Mouse (Mus musculus): Measurements from ENCODE around the gene Zfp62. TPM values are rescaled to one million over a fixed set of nuclear protein-coding genes. Genes with fewer than 3 reads are reported as not detected.
A peak's percentile ranks its signal among the peaks of the same experiment; 100 is the strongest.

The Zfp62 gene
- polyA plus RNA-seq, 1 experiment from 2014 or later, result 66.1 TPM

DNA sequence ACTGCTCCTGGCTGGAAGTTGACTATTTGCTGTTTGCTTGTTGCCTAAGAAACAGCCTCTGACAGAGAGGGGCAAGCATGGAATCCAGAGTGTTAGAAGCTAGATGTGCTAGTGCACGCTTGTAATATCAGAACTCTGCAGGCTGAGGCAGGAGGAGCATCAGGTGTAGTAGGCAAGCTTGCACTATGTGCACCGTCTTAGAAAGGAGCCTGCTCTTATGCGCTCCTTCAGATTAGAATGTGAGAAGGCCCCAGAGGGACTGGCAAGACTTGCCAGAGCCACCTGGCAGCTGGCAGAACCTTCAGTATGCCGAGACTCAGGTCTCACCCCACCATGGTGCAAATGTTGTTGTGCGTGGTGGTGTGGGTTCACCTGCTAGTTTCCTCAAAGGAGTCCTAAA, 49.0 kb downstream of the Zfp62 start:
- no peaks in the 10 kb centered on the region for H3K4me1 ChIP-seq (ENCODE audit: control insufficient read depth, insufficient read depth, low read length)
- H3K4me3 ChIP-seq (ENCODE audit: low read depth, low read length), result no peak overlapping the region
- no peaks in the 10 kb centered on the region for H3K9me3 ChIP-seq (replicated peaks; ENCODE audit: control insufficient read depth, low read length)
- H3K27ac ChIP-seq (replicated peaks; ENCODE audit: low read depth, low read length), result no peak overlapping the region
- no peak overlapping the region for H3K4me2 ChIP-seq (ENCODE audit: low read depth, low read length)
- DNase-seq (ENCODE audit: low spot score) (no peak), ATAC-seq (replicated peaks; ENCODE audit: insufficient number of reproducible peaks, low FRiP score, low TSS enrichment, low read depth) (no peak)
- 89% methylated on average over 5 of the region's 5 CpGs for WGBS
- H3K27me3 ChIP-seq (ENCODE audit: control insufficient read depth, insufficient read depth, low read length), result no peaks in the 10 kb centered on the region
- H3K9ac ChIP-seq (replicated peaks; ENCODE audit: low read length), result no peak overlapping the region
- H3K36me3 ChIP-seq (replicated peaks; ENCODE audit: control insufficient read depth, insufficient read depth, low read depth, low read length), result peaks cover 3% of the 10 kb centered on the region

- no peak overlapping the region for H3K27ac ChIP-seq (replicated peaks; ENCODE audit: low read depth, low read length)
- no peaks in the 10 kb centered on the region for H3K27me3 ChIP-seq (ENCODE audit: control insufficient read depth, insufficient read depth, low read length)
- H3K9me3 ChIP-seq (replicated peaks; ENCODE audit: control insufficient read depth, low read length), result no peaks in the 10 kb centered on the region
- WGBS, result 94% methylated on average over 6 of the region's 6 CpGs
- no peak for ATAC-seq (replicated peaks; ENCODE audit: insufficient number of reproducible peaks, low FRiP score, low TSS enrichment, low read depth)
- H3K9ac ChIP-seq (replicated peaks; ENCODE audit: low read length), result no peak overlapping the region
- no peak overlapping the region for H3K4me3 ChIP-seq (ENCODE audit: low read depth, low read length)
- H3K4me1 ChIP-seq (ENCODE audit: control insufficient read depth, insufficient read depth, low read length), result no peaks in the 10 kb centered on the region
- no peak for DNase-seq (ENCODE audit: low spot score)
- peaks cover 3% of the 10 kb centered on the region for H3K36me3 ChIP-seq (replicated peaks; ENCODE audit: control insufficient read depth, insufficient read depth, low read depth, low read length)
- H3K4me2 ChIP-seq (ENCODE audit: low read depth, low read length), result no peak overlapping the region
These were observed 49.9 kb downstream of the Zfp62 start for GRCm38 (mm10) chr11:49253035-49253434.

DNA sequence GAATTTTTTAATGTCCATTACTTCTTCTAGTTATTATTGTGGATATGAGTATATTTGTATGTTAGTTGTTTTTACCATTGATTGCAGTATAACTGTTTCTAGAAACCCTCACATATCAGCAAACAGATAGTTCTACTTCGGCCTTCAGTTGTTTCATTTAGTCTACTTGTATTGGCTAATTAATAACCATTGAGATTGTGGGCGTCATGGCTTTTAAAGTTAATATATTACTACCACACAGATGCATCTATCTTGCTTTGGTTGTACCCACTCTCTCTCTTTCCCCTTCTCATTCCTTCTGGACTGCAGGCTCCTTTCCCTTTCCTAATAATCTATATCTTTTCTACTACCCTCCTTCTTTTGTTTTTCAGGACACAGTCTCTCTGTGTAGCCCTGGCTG, 56.2 kb downstream of the Zfp62 start:
- no peaks in the 10 kb centered on the region; the same call in 1 of the 2 replicates for H3K36me3 ChIP-seq (replicated peaks; ENCODE audit: control insufficient read depth, insufficient read depth, low read depth, low read length)
- 91% methylated on average over 2 of the region's 2 CpGs for WGBS
- no peak overlapping the region for H3K27ac ChIP-seq (replicated peaks; ENCODE audit: low read depth, low read length)
- H3K27me3 ChIP-seq (ENCODE audit: control insufficient read depth, insufficient read depth, low read length), result no peaks in the 10 kb centered on the region
- ATAC-seq (replicated peaks; ENCODE audit: insufficient number of reproducible peaks, low FRiP score, low TSS enrichment, low read depth) (no peak), DNase-seq (ENCODE audit: low spot score) (no peak)
- H3K9me3 ChIP-seq (replicated peaks; ENCODE audit: control insufficient read depth, low read length), result no peaks in the 10 kb centered on the region
- H3K4me3 ChIP-seq (ENCODE audit: low read depth, low read length), result no peak overlapping the region
- H3K4me1 ChIP-seq (ENCODE audit: control insufficient read depth, insufficient read depth, low read length), result no peaks in the 10 kb centered on the region
- no peak overlapping the region for H3K9ac ChIP-seq (replicated peaks; ENCODE audit: low read length)
- no peak overlapping the region for H3K4me2 ChIP-seq (ENCODE audit: low read depth, low read length)

GRCm38 (mm10) chr11:49259829-49260228, 56.7 kb downstream of the Zfp62 start:
- 83% methylated on average over 1 of the region's 1 CpGs for WGBS
- H3K36me3 ChIP-seq (replicated peaks; ENCODE audit: control insufficient read depth, insufficient read depth, low read depth, low read length), result no peaks in the 10 kb centered on the region; the same call in 1 of the 2 replicates
- no peak for DNase-seq (ENCODE audit: low spot score)

DNA sequence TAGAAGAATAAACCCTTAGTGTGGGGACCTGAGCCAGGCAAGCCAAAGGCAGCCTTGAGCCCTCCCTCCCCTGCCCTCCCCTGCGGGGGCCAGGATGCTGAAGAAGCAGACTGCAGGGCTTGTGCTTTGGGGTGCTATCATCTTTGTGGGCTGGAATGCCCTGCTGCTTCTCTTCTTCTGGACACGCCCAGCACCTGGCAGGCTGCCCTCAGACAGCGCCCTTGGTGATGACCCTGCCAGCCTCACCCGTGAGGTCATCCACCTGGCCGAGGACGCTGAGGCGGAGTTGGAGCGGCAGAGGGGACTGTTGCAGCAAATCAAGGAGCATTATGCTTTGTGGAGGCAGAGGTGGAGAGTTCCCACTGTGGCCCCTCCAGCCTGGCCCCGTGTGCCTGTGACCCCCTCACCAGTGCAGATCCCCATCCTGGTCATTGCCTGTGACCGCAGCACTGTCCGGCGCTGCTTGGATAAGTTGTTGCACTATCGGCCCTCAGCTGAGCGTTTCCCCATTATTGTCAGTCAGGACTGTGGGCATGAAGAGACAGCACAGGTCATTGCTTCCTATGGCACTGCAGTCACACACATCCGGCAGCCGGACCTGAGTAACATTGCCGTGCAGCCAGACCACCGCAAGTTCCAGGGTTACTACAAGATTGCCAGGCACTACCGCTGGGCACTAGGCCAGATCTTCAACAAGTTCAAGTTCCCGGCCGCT, 57.7 kb downstream of the Zfp62 start:
- Histone ChIP-seq H3K27me3 (ENCODE audit: control insufficient read depth, insufficient read depth, low read length) (no peaks in the 10 kb centered on the region), H3K9me3 (replicated peaks; ENCODE audit: control insufficient read depth, low read length) (no peaks in the 10 kb centered on the region), H3K9ac (replicated peaks; ENCODE audit: low read length) (no peak overlapping the region), H3K4me2 (ENCODE audit: low read depth, low read length) (no peak overlapping the region), H3K4me3 (ENCODE audit: low read depth, low read length) (no peak overlapping the region), H3K27ac (replicated peaks; ENCODE audit: low read depth, low read length) (no peak overlapping the region), H3K4me1 (ENCODE audit: control insufficient read depth, insufficient read depth, low read length) (no peaks in the 10 kb centered on the region), H3K36me3 (replicated peaks; ENCODE audit: control insufficient read depth, insufficient read depth, low read depth, low read length) (no peaks in the 10 kb centered on the region; the same call in 1 of the 2 replicates)
- no peak for ATAC-seq (replicated peaks; ENCODE audit: insufficient number of reproducible peaks, low FRiP score, low TSS enrichment, low read depth)
- DNase-seq (ENCODE audit: low spot score), result no peak
- 95% methylated on average over 20 of the region's 21 CpGs for WGBS

More at GRCm38 (mm10) chr11:49259829-49260228, 56.7 kb downstream of the Zfp62 start:
- no peak for ATAC-seq (replicated peaks; ENCODE audit: insufficient number of reproducible peaks, low FRiP score, low TSS enrichment, low read depth)
- H3K27ac ChIP-seq (replicated peaks; ENCODE audit: low read depth, low read length), result no peak overlapping the region
- H3K27me3 ChIP-seq (ENCODE audit: control insufficient read depth, insufficient read depth, low read length), result no peaks in the 10 kb centered on the region
- H3K4me1 ChIP-seq (ENCODE audit: control insufficient read depth, insufficient read depth, low read length), result no peaks in the 10 kb centered on the region
- no peak overlapping the region for H3K9ac ChIP-seq (replicated peaks; ENCODE audit: low read length)
- H3K4me3 ChIP-seq (ENCODE audit: low read depth, low read length), result no peak overlapping the region
- no peak overlapping the region for H3K4me2 ChIP-seq (ENCODE audit: low read depth, low read length)
- H3K9me3 ChIP-seq (replicated peaks; ENCODE audit: control insufficient read depth, low read length), result no peaks in the 10 kb centered on the region

GRCm38 (mm10) chr11:49261313-49261855, 58.3 kb downstream of the Zfp62 start:
- Histone ChIP-seq H3K9me3 (replicated peaks; ENCODE audit: control insufficient read depth, low read length) (no peaks in the 10 kb centered on the region), H3K27ac (replicated peaks; ENCODE audit: low read depth, low read length) (no peak overlapping the region), H3K4me2 (ENCODE audit: low read depth, low read length) (no peak overlapping the region), H3K4me1 (ENCODE audit: control insufficient read depth, insufficient read depth, low read length) (no peaks in the 10 kb centered on the region), H3K4me3 (ENCODE audit: low read depth, low read length) (no peak overlapping the region), H3K9ac (replicated peaks; ENCODE audit: low read length) (no peak overlapping the region), H3K27me3 (ENCODE audit: control insufficient read depth, insufficient read depth, low read length) (no peaks in the 10 kb centered on the region), H3K36me3 (replicated peaks; ENCODE audit: control insufficient read depth, insufficient read depth, low read depth, low read length) (no peaks in the 10 kb centered on the region; the same call in 1 of the 2 replicates)
- no peak for DNase-seq (ENCODE audit: low spot score)
- 0 out of 2 replicates have a peak, but pooled peaks have one; percentile 19 for ATAC-seq (replicated peaks; ENCODE audit: insufficient number of reproducible peaks, low FRiP score, low TSS enrichment, low read depth)
- WGBS, result 88% methylated on average over 14 of the region's 14 CpGs

GRCm38 (mm10) chr11:49262286-49262685, 59.2 kb downstream of the Zfp62 start:
- no peak for ATAC-seq (replicated peaks; ENCODE audit: insufficient number of reproducible peaks, low FRiP score, low TSS enrichment, low read depth)
- no peak overlapping the region for H3K9ac ChIP-seq (replicated peaks; ENCODE audit: low read length)
- H3K9me3 ChIP-seq (replicated peaks; ENCODE audit: control insufficient read depth, low read length), result no peaks in the 10 kb centered on the region
- no peaks in the 10 kb centered on the region for H3K27me3 ChIP-seq (ENCODE audit: control insufficient read depth, insufficient read depth, low read length)
- H3K27ac ChIP-seq (replicated peaks; ENCODE audit: low read depth, low read length), result no peak overlapping the region
- 91% methylated on average over 5 of the region's 5 CpGs for WGBS
- H3K4me1 ChIP-seq (ENCODE audit: control insufficient read depth, insufficient read depth, low read length), result no peaks in the 10 kb centered on the region
- no peak overlapping the region for H3K4me3 ChIP-seq (ENCODE audit: low read depth, low read length)
- H3K4me2 ChIP-seq (ENCODE audit: low read depth, low read length), result no peak overlapping the region
- H3K36me3 ChIP-seq (replicated peaks; ENCODE audit: control insufficient read depth, insufficient read depth, low read depth, low read length), result no peaks in the 10 kb centered on the region; the same call in 1 of the 2 replicates
- DNase-seq (ENCODE audit: low spot score), result no peak

GRCm38 (mm10) chr11:49263149-49263548, 60.1 kb downstream of the Zfp62 start:
- no peak overlapping the region for H3K4me2 ChIP-seq (ENCODE audit: low read depth, low read length)
- H3K4me3 ChIP-seq (ENCODE audit: low read depth, low read length), result no peak overlapping the region
- no peaks in the 10 kb centered on the region for H3K4me1 ChIP-seq (ENCODE audit: control insufficient read depth, insufficient read depth, low read length)
- ATAC-seq (replicated peaks; ENCODE audit: insufficient number of reproducible peaks, low FRiP score, low TSS enrichment, low read depth) (no peak), DNase-seq (ENCODE audit: low spot score) (no peak)
- no peaks in the 10 kb centered on the region for H3K9me3 ChIP-seq (replicated peaks; ENCODE audit: control insufficient read depth, low read length)
- no peaks in the 10 kb centered on the region for H3K27me3 ChIP-seq (ENCODE audit: control insufficient read depth, insufficient read depth, low read length)
- H3K27ac ChIP-seq (replicated peaks; ENCODE audit: low read depth, low read length), result no peak overlapping the region
- no peaks in the 10 kb centered on the region; the same call in 1 of the 2 replicates for H3K36me3 ChIP-seq (replicated peaks; ENCODE audit: control insufficient read depth, insufficient read depth, low read depth, low read length)
- WGBS, result 96% methylated on average over 6 of the region's 6 CpGs
- H3K9ac ChIP-seq (replicated peaks; ENCODE audit: low read length), result no peak overlapping the region
